Mouse (Mus musculus): ENCODE measurements around the gene Uqcrc2.

Gene Uqcrc2

GRCm38 (mm10) chr7:120693831-120694375, 58.9 kb downstream of the Uqcrc2 start:
- no peak for DNase-seq

- DNase-seq = no peak
Observed at GRCm38 (mm10) chr7:120695196-120695595, 60.2 kb downstream of the Uqcrc2 start.

DNA sequence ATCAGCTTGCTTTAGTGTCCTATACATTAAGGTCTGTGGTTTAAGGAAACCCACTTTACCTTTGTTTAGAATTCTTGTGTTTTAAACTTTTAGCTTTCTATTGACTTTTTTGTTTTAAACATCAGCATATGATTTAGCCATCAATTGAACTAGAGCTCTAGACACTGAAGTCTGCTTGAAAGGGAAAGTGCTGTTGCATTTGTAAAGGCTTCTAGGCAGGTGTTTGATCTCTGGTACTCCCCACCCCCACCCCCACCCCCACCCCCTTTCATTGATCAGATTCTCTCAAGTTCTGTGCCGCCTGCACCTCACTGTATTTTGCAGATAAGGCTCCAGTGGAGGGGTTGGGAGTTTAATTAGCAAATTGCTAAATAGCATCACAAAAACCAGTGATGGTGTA, 60.7 kb downstream of the Uqcrc2 start:
- no peak for DNase-seq

DNA sequence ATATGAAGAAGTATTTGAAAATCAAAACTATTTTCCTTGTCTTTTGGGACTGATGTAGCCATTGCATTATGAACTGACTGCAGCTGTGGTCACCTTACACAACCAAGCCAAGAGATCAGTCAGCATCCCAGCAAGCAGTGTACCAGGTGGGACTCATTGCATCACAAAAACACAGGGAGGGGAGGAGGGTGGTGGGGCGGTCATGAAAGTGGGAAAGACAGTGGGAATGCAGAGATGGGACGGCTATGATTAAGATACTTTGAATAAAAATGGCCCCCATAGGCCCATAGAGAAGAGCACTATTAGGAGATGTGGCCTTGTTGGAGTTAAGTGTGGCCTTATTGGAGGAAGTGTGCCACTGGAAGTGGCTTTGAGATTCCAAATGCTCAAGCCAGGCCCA, 61.4 kb downstream of the Uqcrc2 start:
- no peak for DNase-seq

- no peak for DNase-seq
Observed at GRCm38 (mm10) chr7:120699586-120699985, 64.6 kb downstream of the Uqcrc2 start.

- DNase-seq = no peak
Observed at GRCm38 (mm10) chr7:120703888-120704287, 68.9 kb downstream of the Uqcrc2 start.
